Mouse (Mus musculus) liver, postnatal 0 days (tissue): ENCODE results near the gene Pah. TPM values are rescaled to one million over a fixed set of nuclear protein-coding genes. Genes with fewer than 3 reads are reported as not detected.

ENCODE experiments used
- ATAC-seq: fragments of 200-750 bp; cut with Nextera tagmentation; 2 replicates; pipeline ENCODE4 v1.8.0; 2017; ENCODE audit warnings: mild to moderate bottlenecking, moderate library complexity
- DNase-seq: peaks from one replicate; pipeline ENCODE4 v3.0.0-alpha.2; 2016
- H3K27ac ChIP-seq: fragments of 300-500 bp; sonication (generic); 2 replicates; pipeline ENCODE4 v1.5.1; 2014; ENCODE audit warnings: antibody characterized with exemption, moderate library complexity, mild to moderate bottlenecking, low read depth
- H3K27me3 ChIP-seq: fragments of 300-500 bp; sonication (generic); 2 replicates; pipeline ENCODE4 v1.6.1; 2014; ENCODE audit warnings: low read length, control low read depth, mixed read lengths; ENCODE audit not compliant: insufficient read depth
- H3K36me3 ChIP-seq: fragments of 300-500 bp; sonication (generic); replicated peaks from 2 replicates; pipeline ENCODE4 v1.6.1; 2014; ENCODE audit warnings: mild to moderate bottlenecking, control low read depth, low read length, moderate library complexity, mixed read lengths; ENCODE audit not compliant: insufficient read depth
- H3K4me1 ChIP-seq: fragments of 300-500 bp; sonication (generic); 2 replicates; pipeline ENCODE4 v1.6.1; 2014; ENCODE audit warnings: antibody characterized with exemption, mild to moderate bottlenecking, control low read depth; ENCODE audit not compliant: insufficient read depth
- H3K4me2 ChIP-seq: fragments of 300-500 bp; sonication (generic); 2 replicates; pipeline ENCODE4 v1.6.1; 2014; ENCODE audit warnings: low read depth, mild to moderate bottlenecking, low read length, moderate library complexity, mixed read lengths
- H3K4me3 ChIP-seq: fragments of 300-500 bp; sonication (generic); 2 replicates; pipeline ENCODE4 v1.5.1; 2014; ENCODE audit warnings: low read depth, low read length
- H3K9ac ChIP-seq: fragments of 300-500 bp; sonication (generic); replicated peaks from 2 replicates; pipeline ENCODE4 v1.6.1; 2014; ENCODE audit warnings: mild to moderate bottlenecking, moderate library complexity
- H3K9me3 ChIP-seq: fragments of 300-500 bp; sonication (generic); 2 replicates; pipeline ENCODE4 v1.6.1; 2016; ENCODE audit warnings: mild to moderate bottlenecking, control low read depth, low read length, mixed read lengths
- CTCF ChIP-seq: sonication (generic); IDR thresholded peaks from 2 replicates; pipeline ENCODE4 v1.5.1; 2016; ENCODE audit warnings: antibody characterized with exemption, low read depth
- EP300 ChIP-seq: IDR thresholded peaks from 2 replicates; pipeline ENCODE4 v1.6.1; 2016; ENCODE audit warnings: antibody characterized with exemption, low read depth, mild to moderate bottlenecking
- WGBS: fragments of 180-500 bp; shearing (Covaris S2); extraction: QIAGEN DNeasy Blood & Tissue Kit; methylation state at CpG from one replicate; pipeline ENCODE4 v1.1.7; 2014; ENCODE audit not compliant: insufficient replicate concordance; 5-methylcytosine and 5-hydroxymethylcytosine counted together
- polyA plus RNA-seq: library from polyadenylated mRNA; unstranded; fragments of >200 nt; fragmentation: Nextera tagmentation; extraction: Ambion mirVana; gene quantifications from 2 replicates; pipeline ENCODE4 v1.2.1, GENCODE M21; 2015

Gene Pah
- polyA plus RNA-seq: 146 and 162 TPM in 2 replicates

GRCm38 (mm10) chr10:87521646-87522045, at the start of gene Pah:
Pah (plus strand) TSS chr10:87521795.
- WGBS: 52% methylated on average over 5 of the region's 5 CpGs
- ATAC-seq: peak; percentile 69
- TF ChIP-seq CTCF (no peak), EP300 (peak; percentile 30; the same call in 1 of the 2 replicates)

GRCm38 (mm10) chr10:87473475-87474131, 48.0 kb upstream of the Pah start:
- no peak overlapping the region for H3K27ac ChIP-seq
- no peaks in the 10 kb centered on the region for H3K27me3 ChIP-seq
- H3K4me2 ChIP-seq: no peak overlapping the region
- no peaks in the 10 kb centered on the region for H3K4me1 ChIP-seq
- 73% methylated on average over 10 of the region's 10 CpGs for WGBS
- H3K36me3 ChIP-seq: no peaks in the 10 kb centered on the region
- H3K9me3 ChIP-seq: no peaks in the 10 kb centered on the region
- H3K9ac ChIP-seq: no peak overlapping the region
- TF ChIP-seq EP300 (no peak), CTCF (no peak)
- no peak for DNase-seq
- no peak overlapping the region for H3K4me3 ChIP-seq
- no peak for ATAC-seq

More at GRCm38 (mm10) chr10:87521646-87522045, at the start of gene Pah:
- Histone ChIP-seq H3K27me3 (no peaks in the 10 kb centered on the region), H3K27ac (peak within 1 kb of the TSS; percentile 86), H3K4me3 (peak within 1 kb of the TSS; percentile 46), H3K4me2 (peak within 1 kb of the TSS; percentile 65), H3K9ac (peak within 1 kb of the TSS; percentile 57), H3K36me3 (no peaks in the 10 kb centered on the region), H3K4me1 (peaks cover 3% of the 10 kb centered on the region; the same call in 1 of the 2 replicates), H3K9me3 (no peaks in the 10 kb centered on the region)
- DNase-seq: peak; percentile 59

GRCm38 (mm10) chr10:87474971-87475370, 46.6 kb upstream of the Pah start:
- WGBS: 75% methylated on average over 2 of the region's 2 CpGs
- DNase-seq: no peak

GRCm38 (mm10) chr10:87477895-87478294, 43.7 kb upstream of the Pah start:
- TF ChIP-seq EP300 (no peak), CTCF (no peak)
- DNase-seq (no peak), ATAC-seq (no peak)
- Histone ChIP-seq H3K4me3 (no peak overlapping the region), H3K27ac (no peak overlapping the region), H3K9me3 (no peaks in the 10 kb centered on the region), H3K4me1 (no peaks in the 10 kb centered on the region), H3K4me2 (no peak overlapping the region), H3K9ac (no peak overlapping the region), H3K36me3 (no peaks in the 10 kb centered on the region), H3K27me3 (no peaks in the 10 kb centered on the region)
- 58% methylated on average over 5 of the region's 5 CpGs for WGBS

More at GRCm38 (mm10) chr10:87474971-87475370, 46.6 kb upstream of the Pah start:
- H3K4me3 ChIP-seq: no peak overlapping the region
- H3K4me1 ChIP-seq: no peaks in the 10 kb centered on the region
- no peak overlapping the region for H3K27ac ChIP-seq
- H3K36me3 ChIP-seq: no peaks in the 10 kb centered on the region
- H3K4me2 ChIP-seq: no peak overlapping the region
- no peaks in the 10 kb centered on the region for H3K27me3 ChIP-seq
- no peaks in the 10 kb centered on the region for H3K9me3 ChIP-seq
- ATAC-seq: no peak
- no peak for TF ChIP-seq EP300
- no peak for TF ChIP-seq CTCF
- H3K9ac ChIP-seq: no peak overlapping the region

DNA sequence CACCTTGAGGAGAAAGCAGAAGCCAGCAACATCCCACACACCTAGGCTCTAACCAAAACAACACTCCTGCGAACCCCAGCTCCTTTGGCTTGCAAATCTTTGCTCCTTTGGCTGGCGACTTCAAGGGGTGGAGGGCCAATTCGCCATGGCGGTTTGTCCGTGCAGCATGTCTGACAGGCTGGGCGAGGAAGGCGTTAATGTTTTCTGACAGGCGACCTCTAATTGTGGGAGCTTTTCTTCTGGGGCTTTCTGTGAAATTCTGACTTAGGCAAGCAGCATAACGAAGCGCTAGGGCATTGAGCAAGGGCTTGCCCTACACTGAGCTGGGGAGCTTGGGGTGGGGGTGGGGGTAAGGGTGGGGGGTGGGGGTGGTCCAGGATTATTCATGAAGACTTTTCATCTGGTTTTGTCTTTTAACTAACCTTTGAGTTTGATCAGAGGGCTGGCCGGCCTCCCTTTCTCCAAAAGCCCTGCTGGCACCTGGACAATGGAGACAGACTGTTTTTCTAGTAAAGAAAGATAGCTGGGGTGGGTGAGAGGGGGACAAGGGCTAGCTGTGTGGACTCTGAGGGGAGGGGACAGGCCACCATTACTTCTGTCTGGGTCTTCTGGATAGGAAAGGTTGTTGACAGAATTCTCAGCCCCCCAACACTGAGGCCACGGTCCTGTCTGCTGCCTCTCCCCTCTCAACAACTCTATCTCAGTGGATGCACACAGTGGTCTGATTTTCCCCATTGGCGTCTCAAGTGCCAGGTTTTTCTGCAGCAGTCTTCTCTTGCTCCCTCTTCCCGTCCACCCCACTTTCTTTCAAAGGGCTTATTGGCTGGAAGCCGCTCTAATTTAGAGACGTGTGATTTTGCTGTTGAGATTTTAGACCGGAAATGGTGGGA, 36.5 kb upstream of the Pah start:
- DNase-seq (no peak), ATAC-seq (no peak)
- Histone ChIP-seq H3K4me1 (no peaks in the 10 kb centered on the region), H3K9ac (no peak overlapping the region), H3K9me3 (no peaks in the 10 kb centered on the region), H3K36me3 (no peaks in the 10 kb centered on the region), H3K27me3 (peaks cover 55% of the 10 kb centered on the region), H3K27ac (no peak overlapping the region), H3K4me3 (no peak overlapping the region), H3K4me2 (no peak overlapping the region)
- TF ChIP-seq EP300: no peak
- TF ChIP-seq CTCF: no peak
- WGBS: 4% methylated on average over 17 of the region's 17 CpGs
